ENCODE assay signal across 8 mouse cellular contexts in genomic region chr10:7076201-7076600, GRCm38 (mm10). TPM values are rescaled to one million over a fixed set of nuclear protein-coding genes. Genes with fewer than 3 reads are reported as not detected.
DNase-seq lines count a peak whose midpoint lies in the region; ATAC-seq and TF ChIP-seq lines count a peak whose summit lies in the region.

No protein-coding gene starts in this region.

- no peak overlapping the region for H3K9ac ChIP-seq in hindbrain, postnatal 0 days (replicated peaks; ENCODE audit: low read length)

- H3K27me3 ChIP-seq in hindbrain, postnatal 0 days (ENCODE audit: insufficient read depth, low read length), result no peaks in the 10 kb centered on the region

- H3K27ac ChIP-seq in cortical plate, adult 2 months (ENCODE audit: insufficient read depth, low read length), result no peak overlapping the region
- peak overlapping the region; percentile 60; the same call in 1 of the 2 replicates for H3K27ac ChIP-seq in hindbrain, postnatal 0 days

- DNase-seq in adipocyte (ENCODE audit: low spot score), result peak; percentile 57
- DNase-seq in gastrocnemius, postnatal 10 days, result peak; percentile 71
- peak; percentile 86 for DNase-seq in hindbrain, postnatal 0 days (ENCODE audit: low spot score)
- DNase-seq in layer of hippocampus, postnatal 36 days, result peak; percentile 72 to 73
- peak; percentile 91 for DNase-seq in right cerebral cortex, adult 18-20 months
- DNase-seq in urinary bladder, postnatal 14 days (ENCODE audit: low spot score), result peak; percentile 80

- ATAC-seq in hindbrain, postnatal 0 days, result peak; percentile 79
- ATAC-seq in megakaryocyte, adult 5-6 weeks (ENCODE audit: poor library complexity, severe bottlenecking), result peak; percentile 99

- TF ChIP-seq POLR2A in cortical plate, adult 2 months (IDR thresholded peaks at IDR 0.05; ENCODE audit: extremely low read depth, insufficient read depth, low read length), result no peak

- TF ChIP-seq CTCF in cortical plate, adult 2 months (IDR thresholded peaks at IDR 0.05; ENCODE audit: extremely low read depth, insufficient read depth, low read length), result peak; percentile 85
- peak; percentile 89 for TF ChIP-seq CTCF in hindbrain, postnatal 0 days (IDR thresholded peaks at IDR 0.05; ENCODE audit: low read depth)

- no peaks in the 10 kb centered on the region for H3K36me3 ChIP-seq in hindbrain, postnatal 0 days (ENCODE audit: insufficient read depth, low read length)

- H3K9me3 ChIP-seq in hindbrain, postnatal 0 days (ENCODE audit: low read length), result no peaks in the 10 kb centered on the region

- no peak overlapping the region; the same call in 1 of the 2 replicates for H3K4me2 ChIP-seq in hindbrain, postnatal 0 days (ENCODE audit: low read depth, low read length)

- no peaks in the 10 kb centered on the region; the same call in 1 of the 2 replicates for H3K4me1 ChIP-seq in cortical plate, adult 2 months (ENCODE audit: control insufficient read depth, insufficient read depth, low read length)
- no peaks in the 10 kb centered on the region for H3K4me1 ChIP-seq in hindbrain, postnatal 0 days (ENCODE audit: insufficient read depth, low read length)

- H3K4me3 ChIP-seq in cortical plate, adult 2 months (ENCODE audit: insufficient read depth, low read length), result no peak overlapping the region
- H3K4me3 ChIP-seq in hindbrain, postnatal 0 days (ENCODE audit: low read length), result no peak overlapping the region

- 16% methylated on average over 8 of the region's 8 CpGs for WGBS in hindbrain, postnatal 0 days

RNA-seq across cellular contexts. Expression of gene Ipcef1, which starts 23.9 kb away (rescaled TPM):
- polyA plus RNA-seq in cortical plate, adult 2 months (2012; rRNA removed), result 45.7 and 48.0 TPM in 2 replicates
- under 1 TPM; 0.12 to 0.56 TPM for total RNA-seq in gastrocnemius, postnatal 10 days (2021)
- total RNA-seq in hindbrain, postnatal 0 days (2014; rRNA removed), result 8.5 and 12.2 TPM in 2 replicates
- 2.7 and 3.0 TPM in 2 replicates for polyA plus RNA-seq in hindbrain, postnatal 0 days (2015; fragmentation: Nextera tagmentation; extraction: Ambion mirVana)
- 10 to 100 TPM; 16.2 to 19.1 TPM for total RNA-seq in layer of hippocampus, postnatal 36 days (2021)
- 22.9 and 28.0 TPM in 2 replicates for total RNA-seq in megakaryocyte, adult 5-6 weeks (2015)
- 29.2 and 36.1 TPM in 2 replicates for total RNA-seq in megakaryocyte, adult 5-6 weeks (2017)
